Mouse (Mus musculus) kidney, embryonic 15.5 days (tissue): ENCODE measurements around the gene Gm42906. TPM values are rescaled to one million over a fixed set of nuclear protein-coding genes. Genes with fewer than 3 reads are reported as not detected.

Source experiments
- ATAC-seq: fragments of 200-750 bp; cut with Nextera tagmentation; replicated peaks from 2 replicates; pipeline ENCODE4 v1.8.0; 2017; ENCODE audit warnings: moderate TSS enrichment; ENCODE audit not compliant: low FRiP score
- H3K27ac ChIP-seq: fragments of 300-500 bp; sonication (generic); 2 replicates; pipeline ENCODE4 v1.5.1; 2015; ENCODE audit warnings: mild to moderate bottlenecking, inconsistent platforms
- H3K27me3 ChIP-seq: fragments of 300-500 bp; sonication (generic); 2 replicates; pipeline ENCODE4 v1.6.1; 2015; ENCODE audit warnings: inconsistent platforms
- H3K36me3 ChIP-seq: fragments of 300-500 bp; sonication (generic); 2 replicates; pipeline ENCODE4 v1.6.1; 2015; ENCODE audit warnings: inconsistent platforms
- H3K4me1 ChIP-seq: fragments of 300-500 bp; sonication (generic); 2 replicates; pipeline ENCODE4 v1.6.1; 2015; ENCODE audit warnings: inconsistent platforms
- H3K4me2 ChIP-seq: fragments of 300-500 bp; sonication (generic); 2 replicates; pipeline ENCODE4 v1.6.1; 2015; ENCODE audit warnings: moderate library complexity, mild to moderate bottlenecking, inconsistent platforms
- H3K4me3 ChIP-seq: fragments of 300-500 bp; sonication (generic); replicated peaks from 2 replicates; pipeline ENCODE4 v1.5.1; 2015; ENCODE audit warnings: mild to moderate bottlenecking, inconsistent platforms
- H3K9ac ChIP-seq: fragments of 300-500 bp; sonication (generic); 2 replicates; pipeline ENCODE4 v1.6.1; 2015; ENCODE audit warnings: mild to moderate bottlenecking, inconsistent platforms
- H3K9me3 ChIP-seq: fragments of 300-500 bp; sonication (generic); replicated peaks from 2 replicates; pipeline ENCODE4 v1.6.1; 2016; ENCODE audit warnings: inconsistent platforms
- WGBS: fragments of 180-500 bp; shearing (Covaris S2); methylation state at CpG from one replicate; pipeline ENCODE4 v1.1.7; 2015; ENCODE audit warnings: mixed read lengths; 5-methylcytosine and 5-hydroxymethylcytosine counted together
- polyA plus RNA-seq: library from polyadenylated mRNA; unstranded; fragments of >200 nt; fragmentation: Nextera tagmentation; extraction: Ambion mirVana; gene quantifications from 2 replicates; pipeline ENCODE4 v1.2.1, GENCODE M21; 2015

Gm42906 gene
- polyA plus RNA-seq, 1 experiment from 2014 or later = not detected

DNA sequence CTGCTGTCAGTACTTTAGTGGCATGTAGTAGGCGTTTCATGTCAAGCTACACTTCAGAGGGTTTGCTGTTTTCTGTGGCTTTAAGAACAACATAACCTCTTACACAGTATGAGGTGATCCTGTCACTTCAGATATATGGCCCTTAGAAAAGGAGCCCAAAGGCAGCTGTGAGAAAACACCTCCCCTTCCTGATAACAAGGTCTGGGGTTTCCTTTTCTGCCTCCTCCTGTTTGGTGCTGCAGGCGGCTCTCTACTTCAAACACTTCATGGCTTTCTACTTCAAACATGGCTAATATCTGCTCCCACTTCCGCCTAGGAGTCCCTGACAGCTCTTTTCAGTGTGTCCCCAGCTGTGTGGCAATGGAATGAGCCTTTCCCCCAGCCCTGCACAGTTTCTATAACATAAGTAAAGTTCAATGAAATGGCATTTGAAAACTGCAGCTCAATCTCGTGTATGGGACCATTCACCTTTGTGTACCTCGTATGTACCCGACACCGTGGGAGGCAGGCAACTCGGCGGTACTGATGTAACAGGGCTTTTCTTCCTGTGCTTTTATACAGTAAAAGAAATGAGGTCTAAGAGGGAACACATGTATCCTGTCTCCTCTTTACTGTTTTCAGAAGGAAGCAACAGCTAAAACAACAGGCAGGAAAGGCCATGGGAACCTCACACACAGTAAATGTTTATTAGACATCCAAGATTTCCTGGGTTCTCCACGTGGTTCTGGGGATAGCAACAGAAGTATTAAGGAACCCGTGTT, 180.7 kb downstream of the Gm42906 start:
- Histone ChIP-seq H3K4me3 (no peak overlapping the region), H3K4me2 (peak overlapping the region; percentile 40), H3K9me3 (no peaks in the 10 kb centered on the region), H3K4me1 (peaks cover 30% of the 10 kb centered on the region), H3K9ac (no peak overlapping the region), H3K27ac (peak overlapping the region; percentile 75), H3K36me3 (no peaks in the 10 kb centered on the region), H3K27me3 (no peaks in the 10 kb centered on the region)
- WGBS = 16% methylated on average over 11 of the region's 11 CpGs
- peak; percentile 88 for ATAC-seq

DNA sequence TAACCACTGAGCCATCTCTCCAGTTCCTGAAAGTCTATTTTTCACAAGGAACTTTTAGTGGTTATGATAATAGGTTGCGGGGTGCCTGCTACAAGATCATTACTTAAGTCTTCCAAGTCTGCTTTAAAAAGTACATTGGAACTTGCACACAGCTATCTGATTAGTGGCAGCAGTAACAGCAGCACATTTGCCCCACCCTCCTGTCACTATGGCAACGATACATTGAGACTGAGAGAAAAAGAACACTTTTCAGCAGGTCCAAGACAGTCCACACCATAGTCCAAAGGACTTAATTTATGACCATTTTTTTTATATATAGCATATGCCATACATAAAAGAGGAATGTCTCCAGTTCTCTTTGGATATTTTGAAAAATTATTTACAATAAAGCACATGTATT, 181.7 kb downstream of the Gm42906 start:
- peaks cover 30% of the 10 kb centered on the region for H3K4me1 ChIP-seq
- H3K4me3 ChIP-seq = no peak overlapping the region
- no peaks in the 10 kb centered on the region for H3K27me3 ChIP-seq
- no peak for ATAC-seq
- H3K36me3 ChIP-seq = no peaks in the 10 kb centered on the region
- H3K9me3 ChIP-seq = no peaks in the 10 kb centered on the region
- H3K9ac ChIP-seq = no peak overlapping the region
- H3K27ac ChIP-seq = no peak overlapping the region
- WGBS = 75% methylated on average over 2 of the region's 2 CpGs
- H3K4me2 ChIP-seq = no peak overlapping the region

DNA sequence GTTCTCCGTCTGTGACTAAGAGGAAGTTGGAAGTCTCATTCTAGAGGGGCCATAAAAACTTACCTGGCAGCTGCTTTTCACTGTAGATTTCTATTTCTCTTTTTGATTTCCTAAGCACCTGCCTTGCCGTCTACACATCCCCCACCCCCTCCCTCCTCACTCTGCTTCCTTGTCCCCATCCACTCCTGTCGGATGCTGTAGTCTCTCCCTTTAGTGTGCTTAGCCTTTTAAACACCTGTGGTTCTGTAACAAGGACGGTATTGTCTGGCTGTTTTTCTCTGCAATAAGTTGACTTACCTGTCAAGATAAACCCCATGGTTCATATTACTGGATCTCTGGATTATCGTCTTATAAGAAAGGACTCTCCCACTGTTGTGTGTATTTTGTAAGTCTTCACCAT, 182.4 kb downstream of the Gm42906 start:
- H3K4me1 ChIP-seq = peaks cover 30% of the 10 kb centered on the region
- H3K9me3 ChIP-seq = no peaks in the 10 kb centered on the region
- no peaks in the 10 kb centered on the region for H3K36me3 ChIP-seq
- H3K27me3 ChIP-seq = no peaks in the 10 kb centered on the region
- ATAC-seq = no peak
- H3K9ac ChIP-seq = no peak overlapping the region
- no peak overlapping the region for H3K4me2 ChIP-seq
- 86% methylated on average over 5 of the region's 5 CpGs for WGBS
- no peak overlapping the region for H3K4me3 ChIP-seq
- no peak overlapping the region for H3K27ac ChIP-seq

DNA sequence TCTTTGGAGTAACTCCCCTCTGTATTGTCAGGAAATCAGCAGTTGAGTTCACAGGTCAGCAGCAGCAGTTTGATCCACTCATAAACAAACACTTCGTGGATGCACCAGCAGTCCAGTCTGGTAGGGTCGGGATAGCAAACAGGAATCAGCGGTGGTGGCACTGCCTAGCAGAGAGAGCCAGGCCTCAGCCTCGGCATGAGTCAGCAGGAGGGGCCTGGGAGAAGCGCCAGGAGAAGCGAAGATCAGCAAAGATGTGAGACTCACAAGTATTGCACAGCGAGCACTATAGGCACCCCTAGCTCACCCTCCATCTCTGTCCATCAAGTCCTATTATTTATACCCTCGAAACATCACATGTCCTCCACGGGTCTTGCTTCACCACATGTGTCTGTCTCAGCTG, 189.2 kb downstream of the Gm42906 start:
- Histone ChIP-seq H3K4me1 (0 out of 2 replicates have a peak, but pooled peaks cover 6% of the 10 kb centered on the region), H3K4me2 (no peak overlapping the region), H3K4me3 (no peak overlapping the region), H3K9ac (no peak overlapping the region), H3K27me3 (no peaks in the 10 kb centered on the region), H3K9me3 (no peaks in the 10 kb centered on the region), H3K27ac (no peak overlapping the region), H3K36me3 (no peaks in the 10 kb centered on the region)
- no peak for ATAC-seq
- 73% methylated on average over 9 of the region's 9 CpGs for WGBS

DNA sequence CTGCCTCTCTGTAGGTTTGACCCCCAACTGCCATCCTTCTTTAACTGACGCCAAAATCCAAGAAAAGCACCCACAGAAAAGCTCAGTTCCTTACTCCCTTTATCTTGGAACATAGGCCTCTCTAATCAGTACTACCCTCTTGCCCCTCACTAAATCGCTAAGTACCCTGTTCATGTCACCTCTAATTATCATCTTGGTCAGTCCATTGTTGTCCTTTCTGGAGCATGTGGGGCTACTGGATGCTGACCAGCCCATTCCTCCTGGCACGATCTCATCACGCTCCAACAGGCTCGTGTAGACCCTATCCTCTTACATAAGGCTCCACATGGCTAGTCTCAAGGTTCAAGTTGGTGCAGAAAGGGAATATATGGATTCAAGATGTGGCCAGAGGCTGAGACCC, 191.6 kb downstream of the Gm42906 start:
- peak; percentile 44 for ATAC-seq
- no peaks in the 10 kb centered on the region for H3K36me3 ChIP-seq
- 53% methylated on average over 5 of the region's 5 CpGs for WGBS
- no peaks in the 10 kb centered on the region for H3K27me3 ChIP-seq
- no peak overlapping the region for H3K4me3 ChIP-seq
- no peak overlapping the region for H3K4me2 ChIP-seq
- 0 out of 2 replicates have a peak overlapping the region, but pooled peaks have one; percentile 13 for H3K27ac ChIP-seq
- no peaks in the 10 kb centered on the region for H3K9me3 ChIP-seq
- peaks cover 16% of the 10 kb centered on the region for H3K4me1 ChIP-seq
- H3K9ac ChIP-seq = no peak overlapping the region

DNA sequence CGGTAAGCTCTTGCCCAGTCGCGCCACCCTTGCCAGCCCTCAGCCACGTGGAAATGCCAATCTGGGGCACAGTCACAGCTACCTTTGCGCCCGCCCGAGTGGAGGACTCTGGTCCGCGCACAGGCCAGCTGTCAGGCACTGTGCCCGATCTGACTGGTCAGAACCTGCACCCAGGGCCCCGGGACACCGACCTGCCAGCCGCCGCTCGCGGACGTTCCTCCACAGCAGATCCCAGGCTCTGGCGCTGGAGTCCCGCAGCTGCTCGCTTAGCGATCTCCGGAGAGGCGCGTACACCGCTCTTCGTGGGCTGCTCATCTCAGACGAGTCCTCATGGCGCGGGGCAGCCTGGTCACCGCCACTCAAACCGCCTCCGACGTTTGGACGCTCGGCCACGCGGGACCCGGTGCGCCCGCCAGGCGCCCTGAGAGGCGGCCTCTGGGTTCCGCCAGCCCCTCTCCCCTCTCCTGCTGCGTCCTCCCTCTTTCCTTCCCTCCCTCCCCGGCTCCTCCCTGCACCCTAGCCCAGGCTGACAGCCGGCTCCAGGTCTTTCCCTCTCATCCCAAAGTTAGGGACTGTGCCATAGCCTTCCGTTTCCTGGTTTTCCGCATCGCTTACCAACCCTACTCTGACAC, 194.4 kb downstream of the Gm42906 start, which contains the start of gene Stard13:
Gene Stard13, minus strand, starts transcription at position 437 of the 632 bp plus-strand sequence.
- H3K36me3 ChIP-seq = no peaks in the 10 kb centered on the region
- peak within 1 kb of the TSS; percentile 45 for H3K27ac ChIP-seq
- peaks cover 17% of the 10 kb centered on the region for H3K4me1 ChIP-seq
- H3K27me3 ChIP-seq = no peaks in the 10 kb centered on the region
- H3K4me3 ChIP-seq = peak within 1 kb of the TSS; percentile 67
- H3K9ac ChIP-seq = peak within 1 kb of the TSS; percentile 67
- no peaks in the 10 kb centered on the region for H3K9me3 ChIP-seq
- peak; percentile 93 for ATAC-seq
- WGBS = under 1% methylated on average over 49 of the region's 49 CpGs
- peak within 1 kb of the TSS; percentile 98 for H3K4me2 ChIP-seq

DNA sequence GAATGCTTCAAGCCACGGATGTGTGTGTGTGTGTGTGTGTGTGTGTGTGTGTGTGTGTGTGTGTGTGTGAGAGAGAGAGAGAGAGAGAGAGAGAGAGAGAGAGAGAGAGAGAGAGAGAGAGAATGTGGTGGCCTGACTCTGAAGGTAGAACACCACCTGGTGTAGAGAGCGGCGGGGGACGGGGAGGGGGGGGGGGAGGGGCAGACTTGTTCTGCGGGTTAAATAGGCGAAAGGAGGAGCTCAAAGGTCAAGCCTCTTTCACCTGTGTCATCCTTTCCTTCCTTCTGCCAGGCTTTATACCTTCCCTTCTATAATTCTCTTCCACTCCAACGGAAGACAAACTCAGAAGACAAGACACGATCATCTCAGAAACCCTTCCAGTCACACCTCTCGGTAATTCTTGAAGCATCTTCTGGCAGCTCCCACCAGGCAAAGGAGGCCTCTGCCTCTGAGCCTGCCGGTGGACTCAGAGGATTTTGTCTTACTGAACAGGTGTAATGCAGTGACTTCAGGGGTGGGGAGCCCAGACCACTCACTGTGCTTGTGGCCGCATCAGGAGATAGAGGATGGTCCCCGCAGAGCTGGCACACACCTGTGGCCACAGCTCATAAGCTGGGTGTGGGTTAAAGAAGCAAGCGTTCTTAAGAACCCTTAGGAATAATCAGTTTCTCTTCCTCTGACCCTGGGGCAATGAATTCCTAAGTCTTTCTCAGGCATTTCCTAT, 195.2 kb downstream of the Gm42906 start:
- peak overlapping the region; percentile 98 for H3K4me2 ChIP-seq
- no peaks in the 10 kb centered on the region for H3K9me3 ChIP-seq
- H3K27me3 ChIP-seq = no peaks in the 10 kb centered on the region
- peak overlapping the region; percentile 67 for H3K4me3 ChIP-seq
- H3K27ac ChIP-seq = no peak overlapping the region
- peaks cover 15% of the 10 kb centered on the region for H3K4me1 ChIP-seq
- H3K36me3 ChIP-seq = no peaks in the 10 kb centered on the region
- 0 out of 2 replicates have a peak, but pooled peaks have one; percentile 29 for ATAC-seq
- peak overlapping the region; percentile 67 for H3K9ac ChIP-seq
- WGBS = 31% methylated on average over 10 of the region's 13 CpGs

DNA sequence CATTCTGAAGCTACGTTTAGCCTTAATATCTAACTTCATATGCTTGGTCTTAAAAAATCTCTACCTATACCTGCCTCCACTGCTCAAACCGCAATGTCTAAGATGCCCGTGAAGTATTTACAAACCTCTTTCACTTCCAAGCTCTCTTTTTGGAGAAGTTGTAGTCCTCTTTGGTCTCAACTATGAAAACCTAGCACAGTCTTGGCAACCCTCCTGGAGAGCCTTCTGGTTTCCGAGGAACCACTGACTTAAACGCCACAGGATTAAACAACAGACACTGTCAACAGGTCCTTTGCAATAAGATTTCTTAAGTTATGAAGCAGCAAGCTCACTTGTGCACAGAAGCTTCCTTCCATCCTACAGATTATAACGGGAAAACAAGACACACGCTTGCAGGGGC, 196.1 kb downstream of the Gm42906 start:
- Histone ChIP-seq H3K4me2 (no peak overlapping the region), H3K4me3 (no peak overlapping the region), H3K27ac (no peak overlapping the region), H3K9ac (no peak overlapping the region), H3K4me1 (peaks cover 15% of the 10 kb centered on the region), H3K36me3 (no peaks in the 10 kb centered on the region), H3K27me3 (no peaks in the 10 kb centered on the region), H3K9me3 (no peaks in the 10 kb centered on the region)
- WGBS = 92% methylated on average over 7 of the region's 7 CpGs
- ATAC-seq = no peak

DNA sequence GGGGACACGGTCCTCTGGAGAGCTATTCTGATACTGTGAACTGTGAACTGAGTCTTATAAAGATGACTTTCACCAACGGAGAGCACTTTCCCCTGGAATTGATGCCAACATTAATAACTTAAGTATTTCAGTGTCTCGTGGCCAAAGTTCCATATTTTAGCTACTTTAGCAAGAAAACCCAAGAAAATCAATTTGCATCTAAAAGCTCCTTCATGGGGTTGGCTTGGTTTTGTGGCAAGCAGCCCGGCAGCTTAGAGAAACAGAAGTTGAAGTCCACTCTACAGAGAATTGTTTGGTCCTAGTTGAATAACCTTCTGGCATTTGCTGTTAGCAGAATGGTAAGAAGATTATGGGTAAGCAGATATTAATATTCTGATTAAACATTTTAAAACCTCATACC, 196.6 kb downstream of the Gm42906 start:
- no peak overlapping the region for H3K27ac ChIP-seq
- H3K36me3 ChIP-seq = no peaks in the 10 kb centered on the region
- H3K4me2 ChIP-seq = no peak overlapping the region
- 77% methylated on average over 4 of the region's 4 CpGs for WGBS
- peaks cover 15% of the 10 kb centered on the region for H3K4me1 ChIP-seq
- ATAC-seq = no peak
- H3K9ac ChIP-seq = no peak overlapping the region
- no peak overlapping the region for H3K4me3 ChIP-seq
- H3K27me3 ChIP-seq = no peaks in the 10 kb centered on the region
- no peaks in the 10 kb centered on the region for H3K9me3 ChIP-seq

DNA sequence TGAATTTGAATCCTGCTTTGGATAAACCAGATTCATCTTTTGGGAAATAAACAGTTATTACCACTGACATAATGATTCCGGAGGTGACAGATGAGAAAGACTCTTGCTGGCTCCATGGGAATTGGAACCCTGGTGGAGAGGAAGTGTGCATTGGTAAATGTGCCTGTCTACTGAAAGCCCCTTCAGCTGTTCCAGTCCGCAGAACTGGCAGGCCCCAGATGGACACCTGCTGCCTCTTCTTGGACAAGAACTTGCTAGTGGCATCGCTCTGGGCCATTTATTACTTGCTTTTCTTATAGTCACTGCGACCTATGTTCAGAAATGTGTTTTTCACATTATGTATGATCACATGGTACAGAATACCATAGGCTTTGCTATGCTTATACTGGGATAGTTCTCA, 197.5 kb downstream of the Gm42906 start:
- H3K4me3 ChIP-seq = no peak overlapping the region
- WGBS = 93% methylated on average over 4 of the region's 4 CpGs
- peaks cover 15% of the 10 kb centered on the region for H3K4me1 ChIP-seq

DNA sequence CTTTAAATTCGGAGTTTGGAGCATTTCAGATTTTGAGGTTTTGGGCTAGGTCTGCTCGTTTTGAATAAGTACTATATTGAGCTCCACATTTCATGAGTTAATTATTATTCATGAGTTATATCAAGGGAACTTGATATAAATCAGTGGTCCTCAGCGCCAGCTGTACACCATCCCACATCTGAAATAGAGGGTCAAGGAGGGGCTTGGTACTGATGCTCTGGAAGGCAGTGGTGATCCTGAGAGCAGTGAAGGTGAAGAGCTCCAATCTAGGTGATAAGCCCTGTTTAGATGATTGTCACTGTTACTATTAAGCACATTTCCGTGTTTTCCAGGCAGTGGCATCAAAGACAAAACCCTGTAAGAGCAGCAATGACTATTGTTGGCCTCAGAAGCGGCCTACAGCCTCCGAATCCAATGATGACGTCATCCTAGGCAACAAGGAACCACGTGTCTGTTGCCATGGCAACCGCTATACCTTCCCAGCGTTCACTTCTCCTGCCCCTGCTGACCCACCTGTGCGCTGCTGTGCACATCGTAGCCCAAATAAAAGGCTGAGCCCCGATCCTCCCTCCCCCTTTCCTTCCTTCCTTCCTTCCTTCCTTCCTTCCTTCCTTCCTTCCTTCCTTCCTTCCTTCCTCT, 199.5 kb downstream of the Gm42906 start:
- Histone ChIP-seq H3K27me3 (no peaks in the 10 kb centered on the region), H3K36me3 (no peaks in the 10 kb centered on the region), H3K4me1 (peaks cover 11% of the 10 kb centered on the region), H3K9ac (no peak overlapping the region), H3K4me2 (no peak overlapping the region), H3K27ac (no peak overlapping the region), H3K9me3 (no peaks in the 10 kb centered on the region), H3K4me3 (no peak overlapping the region)
- WGBS = 77% methylated on average over 13 of the region's 13 CpGs
- ATAC-seq = no peak

More for the DNA sequence above, 197.5 kb downstream of the Gm42906 start:
- ATAC-seq = no peak
- H3K9ac ChIP-seq = no peak overlapping the region
- H3K4me2 ChIP-seq = no peak overlapping the region
- H3K9me3 ChIP-seq = no peaks in the 10 kb centered on the region
- H3K27ac ChIP-seq = no peak overlapping the region
- no peaks in the 10 kb centered on the region for H3K27me3 ChIP-seq
- no peaks in the 10 kb centered on the region for H3K36me3 ChIP-seq
